8 mouse cellular contexts compared by ENCODE assay signal in genomic region chr11:97662207-97662892, GRCm38 (mm10). TPM values are rescaled to one million over a fixed set of nuclear protein-coding genes. Genes with fewer than 3 reads are reported as not detected.
DNase-seq lines count a peak whose midpoint lies in the region; ATAC-seq and TF ChIP-seq lines count a peak whose summit lies in the region.

No protein-coding gene starts in this region.

- peaks cover 4% of the 10 kb centered on the region; the same call in 1 of the 2 replicates for H3K9me3 ChIP-seq in forebrain, embryonic 10.5 days
- no peaks in the 10 kb centered on the region for H3K9me3 ChIP-seq in liver, embryonic 16.5 days (replicated peaks; ENCODE audit: control insufficient read depth, low read length)

- no peak for TF ChIP-seq POLR2A in olfactory bulb, adult 2 months (IDR thresholded peaks at IDR 0.05; ENCODE audit: insufficient read depth, low read depth, low read length)

- H3K27me3 ChIP-seq in forebrain, embryonic 10.5 days (ENCODE audit: poor library complexity, severe bottlenecking): peaks cover 42% of the 10 kb centered on the region
- H3K27me3 ChIP-seq in liver, embryonic 16.5 days (ENCODE audit: control insufficient read depth, insufficient read depth, low read depth, low read length): peaks cover 74% of the 10 kb centered on the region

- H3K4me2 ChIP-seq in liver, embryonic 16.5 days (ENCODE audit: low read depth, low read length): peak overlapping the region; percentile 77

- WGBS in forebrain, embryonic 10.5 days: 1% methylated on average over 21 of the region's 21 CpGs
- 2% methylated on average over 21 of the region's 21 CpGs for WGBS in liver, embryonic 16.5 days (ENCODE audit: insufficient replicate concordance)
- 8% methylated on average over 21 of the region's 21 CpGs for WGBS in olfactory bulb, adult 2 months

- H3K27ac ChIP-seq in forebrain, embryonic 10.5 days: peak overlapping the region; percentile 97
- no peak overlapping the region for H3K27ac ChIP-seq in liver, embryonic 16.5 days (ENCODE audit: low read length)
- no peak overlapping the region for H3K27ac ChIP-seq in olfactory bulb, adult 2 months (ENCODE audit: insufficient read depth, low read depth, low read length)

- peaks cover 26% of the 10 kb centered on the region for H3K36me3 ChIP-seq in forebrain, embryonic 10.5 days (replicated peaks)
- H3K36me3 ChIP-seq in liver, embryonic 16.5 days (ENCODE audit: control insufficient read depth, insufficient read depth): no peaks in the 10 kb centered on the region

- ATAC-seq in inflammation-experienced regulatory T-cells, adult 6 months: peak; percentile 29
- ATAC-seq in liver, embryonic 16.5 days (ENCODE audit: low read depth): no peak

- TF ChIP-seq CTCF in olfactory bulb, adult 2 months (IDR thresholded peaks at IDR 0.05; ENCODE audit: insufficient read depth, low read depth, low read length): no peak

- peak overlapping the region; percentile 94 for H3K4me3 ChIP-seq in forebrain, embryonic 10.5 days
- H3K4me3 ChIP-seq in liver, embryonic 16.5 days (ENCODE audit: low read depth, low read length): peak overlapping the region; percentile 65
- H3K4me3 ChIP-seq in olfactory bulb, adult 2 months (ENCODE audit: insufficient read depth, low read depth, low read length): peak overlapping the region; percentile 71

- peaks cover 69% of the 10 kb centered on the region for H3K4me1 ChIP-seq in forebrain, embryonic 10.5 days
- H3K4me1 ChIP-seq in liver, embryonic 16.5 days (ENCODE audit: control insufficient read depth, low read depth, low read length): peaks cover 21% of the 10 kb centered on the region
- H3K4me1 ChIP-seq in olfactory bulb, adult 2 months (ENCODE audit: control insufficient read depth, insufficient read depth, low read length): peaks cover 30% of the 10 kb centered on the region

- DNase-seq in urinary bladder, postnatal 14 days (ENCODE audit: low spot score): peak; percentile 62
- DNase-seq in urinary bladder, postnatal 10 days (ENCODE audit: low spot score): no peak
- no peak for DNase-seq in forebrain, embryonic 10.5 days (ENCODE audit: extremely low spot score, low spot score)
- no peak for DNase-seq in adipocyte (ENCODE audit: low spot score)
- DNase-seq in left cerebral cortex, adult 18-20 months (ENCODE audit: low spot score in 2 of 2): no peak

- H3K9ac ChIP-seq in liver, embryonic 16.5 days (ENCODE audit: low read depth, low read length): no peak overlapping the region

RNA-seq across cellular contexts. Expression of gene Mllt6, which starts 0.9 kb away (rescaled TPM):
- 1.5 and 2.5 TPM in 2 replicates for polyA plus RNA-seq in forebrain, embryonic 10.5 days (2016; fragmentation: Nextera tagmentation; extraction: Ambion mirVana)
- 10 to 100 TPM; 13.4 to 17.0 (median 14.6) TPM for polyA plus RNA-seq in inflammation-experienced regulatory T-cells, adult 6 months (2017; shearing (Covaris generic))
- 0.16 and 0.21 TPM in 2 replicates for polyA plus RNA-seq in liver, embryonic 16.5 days (2015; fragmentation: Nextera tagmentation; extraction: Ambion mirVana)
- 69.4 and 106 TPM in 2 replicates for polyA plus RNA-seq in olfactory bulb, adult 2 months (2012; ENCODE audit: insufficient read depth, insufficient read length, low replicate concordance, missing spikeins)
- 100 to 1,000 TPM; 135 to 149 TPM for total RNA-seq in left cerebral cortex, adult 18-20 months (2021)

RNA-seq across cellular contexts. Expression of gene Cisd3, which starts 23.3 kb away (rescaled TPM):
- 17.0 and 21.7 TPM in 2 replicates for polyA plus RNA-seq in forebrain, embryonic 10.5 days (2016; fragmentation: Nextera tagmentation; extraction: Ambion mirVana)
- polyA plus RNA-seq in inflammation-experienced regulatory T-cells, adult 6 months (2017; shearing (Covaris generic)): 100 to 1,000 TPM in 1 of 3 experiments, 10 to 100 TPM in 2; 69.0 to 129 (median 86.9) TPM
- polyA plus RNA-seq in liver, embryonic 16.5 days (2015; fragmentation: Nextera tagmentation; extraction: Ambion mirVana): 16.5 and 19.8 TPM in 2 replicates
- polyA plus RNA-seq in olfactory bulb, adult 2 months (2012; ENCODE audit: insufficient read depth, insufficient read length, low replicate concordance, missing spikeins): not detected in 2 replicates
- 10 to 100 TPM; 54.7 to 57.2 TPM for total RNA-seq in left cerebral cortex, adult 18-20 months (2021)

RNA-seq across cellular contexts. Expression of gene Epop, which starts 32.8 kb away (rescaled TPM):
- polyA plus RNA-seq in forebrain, embryonic 10.5 days (2016; fragmentation: Nextera tagmentation; extraction: Ambion mirVana): 11.4 and 11.6 TPM in 2 replicates
- polyA plus RNA-seq in inflammation-experienced regulatory T-cells, adult 6 months (2017; shearing (Covaris generic)): under 1 TPM; 0.24 to 0.48 (median 0.45) TPM
- 0.11 and 0.24 TPM in 2 replicates for polyA plus RNA-seq in liver, embryonic 16.5 days (2015; fragmentation: Nextera tagmentation; extraction: Ambion mirVana)
- polyA plus RNA-seq in olfactory bulb, adult 2 months (2012; ENCODE audit: insufficient read depth, insufficient read length, low replicate concordance, missing spikeins): not detected in 2 replicates
- total RNA-seq in left cerebral cortex, adult 18-20 months (2021): 100 to 1,000 TPM; 103 to 109 TPM

RNA-seq across cellular contexts. Expression of gene Pcgf2, which starts 37.9 kb away (rescaled TPM):
- polyA plus RNA-seq in forebrain, embryonic 10.5 days (2016; fragmentation: Nextera tagmentation; extraction: Ambion mirVana): 18.4 and 20.9 TPM in 2 replicates
- polyA plus RNA-seq in inflammation-experienced regulatory T-cells, adult 6 months (2017; shearing (Covaris generic)): 1 to 10 TPM; 4.6 to 6.9 (median 5.4) TPM
- 1.6 and 2.1 TPM in 2 replicates for polyA plus RNA-seq in liver, embryonic 16.5 days (2015; fragmentation: Nextera tagmentation; extraction: Ambion mirVana)
- polyA plus RNA-seq in olfactory bulb, adult 2 months (2012; ENCODE audit: insufficient read depth, insufficient read length, low replicate concordance, missing spikeins): not detected in 2 replicates
- 10 to 100 TPM; 32.4 to 35.2 TPM for total RNA-seq in left cerebral cortex, adult 18-20 months (2021)

RNA-seq across cellular contexts. Expression of gene Psmb3, which starts 40.8 kb away (rescaled TPM):
- polyA plus RNA-seq in forebrain, embryonic 10.5 days (2016; fragmentation: Nextera tagmentation; extraction: Ambion mirVana): 627 and 634 TPM in 2 replicates
- polyA plus RNA-seq in inflammation-experienced regulatory T-cells, adult 6 months (2017; shearing (Covaris generic)): 100 to 1,000 TPM; 461 to 576 (median 475) TPM
- polyA plus RNA-seq in liver, embryonic 16.5 days (2015; fragmentation: Nextera tagmentation; extraction: Ambion mirVana): 200 and 219 TPM in 2 replicates
- polyA plus RNA-seq in olfactory bulb, adult 2 months (2012; ENCODE audit: insufficient read depth, insufficient read length, low replicate concordance, missing spikeins): not detected in 2 replicates
- 100 to 1,000 TPM; 122 to 128 TPM for total RNA-seq in left cerebral cortex, adult 18-20 months (2021)
